Mouse (Mus musculus): ENCODE data around the gene Vps29.
A peak's percentile ranks its signal among the peaks of the same experiment; 100 is the strongest.
"Not testable (repeated sequence)": the region's sequence is repeated elsewhere in the genome, so short reads cannot be mapped to it uniquely, and the experiment has no call there.

The Vps29 gene

GRCm38 (mm10) chr5:122353807-122354491 is at the start of gene Vps29, which contains the start of gene Rad9b:
Vps29 (plus strand) TSS chr5:122354369.
Rad9b (minus strand) TSS chr5:122354233.
- peak; percentile 100 for DNase-seq (ENCODE audit: low read depth)

DNA sequence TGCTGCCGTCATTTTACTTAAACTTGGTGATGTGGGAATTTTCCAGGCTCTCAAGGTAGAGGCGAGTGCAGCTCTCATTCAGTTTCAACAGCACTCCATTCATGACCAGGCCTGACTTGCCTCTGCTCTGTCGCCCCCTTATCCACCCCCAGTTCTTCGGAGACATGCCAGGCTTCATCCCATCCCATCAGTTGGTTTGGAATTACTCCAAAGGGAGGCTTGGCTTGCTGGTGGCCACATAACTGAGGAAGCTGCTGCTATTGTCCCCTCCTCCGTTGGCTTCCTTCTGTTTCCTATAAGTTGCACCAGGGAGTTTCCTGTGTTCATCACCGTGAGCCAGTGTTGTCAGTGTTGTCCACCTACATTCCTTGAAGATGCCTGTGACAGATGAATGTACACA is 49.6 kb upstream of the Vps29 start:
- no peak for DNase-seq (ENCODE audit: low read depth)

GRCm38 (mm10) chr5:122305472-122305871 is 48.7 kb upstream of the Vps29 start:
- DNase-seq (ENCODE audit: low read depth): no peak

DNA sequence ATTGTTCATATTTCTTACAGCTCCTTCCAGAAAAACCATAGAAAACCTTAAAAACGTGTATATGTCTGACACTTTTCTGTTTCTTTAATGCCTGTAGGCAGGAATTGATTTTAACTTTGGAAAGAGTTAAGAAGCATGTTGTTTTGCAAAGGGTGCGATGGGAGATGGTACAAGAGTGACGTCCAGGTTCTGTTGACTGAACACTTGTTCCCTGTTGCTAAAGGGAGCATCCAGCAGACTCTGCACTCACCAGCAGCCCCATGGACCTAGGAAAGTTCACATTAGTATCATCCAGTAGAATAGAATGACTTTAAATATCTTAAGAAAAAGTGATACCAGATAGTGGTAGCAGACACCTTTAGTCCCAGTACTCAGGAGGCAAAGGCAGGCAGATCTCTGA is 47.6 kb upstream of the Vps29 start:
- DNase-seq (ENCODE audit: low read depth): no peak

DNA sequence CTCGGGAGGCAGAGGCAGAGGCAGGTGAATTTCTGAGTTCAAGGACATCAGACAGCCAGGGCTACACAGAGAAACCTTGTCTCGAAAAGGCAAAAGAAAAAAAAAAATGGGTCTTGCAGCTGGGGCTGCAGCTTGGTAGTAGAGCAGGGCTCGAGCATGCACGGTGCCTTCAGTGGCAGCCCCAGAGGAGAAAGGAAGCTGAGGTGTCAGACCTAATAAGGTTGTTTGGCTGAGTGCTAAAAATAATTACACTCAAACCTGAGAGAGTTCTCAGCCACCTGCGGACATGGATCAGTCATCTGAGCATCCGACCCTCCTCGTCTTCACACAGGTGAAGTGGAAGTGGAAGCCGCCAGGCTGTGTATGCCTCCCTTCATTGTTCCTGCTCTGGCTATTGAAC is 43.5 kb upstream of the Vps29 start:
- DNase-seq (ENCODE audit: low read depth): no peak

DNA sequence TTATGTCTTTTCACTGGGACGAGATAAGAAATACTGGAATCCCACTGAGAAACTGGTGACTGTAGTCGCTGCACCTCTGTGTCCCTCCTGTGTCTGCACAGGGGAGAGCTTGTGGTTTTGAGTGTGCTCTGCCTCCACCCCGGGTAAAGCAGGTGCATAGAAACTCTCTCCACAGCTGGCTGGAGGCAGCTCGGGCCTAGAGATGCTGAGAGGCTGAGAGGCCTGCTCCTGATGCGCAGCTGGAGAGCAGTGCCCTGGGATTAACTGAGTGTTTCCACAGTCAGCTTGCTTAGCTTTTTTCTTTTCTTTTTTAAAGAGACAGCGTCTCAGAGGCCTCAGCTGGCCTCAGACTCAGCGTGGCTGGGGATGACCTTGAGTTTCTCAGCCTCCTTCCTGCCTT is 42.5 kb upstream of the Vps29 start:
- no peak for DNase-seq (ENCODE audit: low read depth)

GRCm38 (mm10) chr5:122312346-122312745 is 41.8 kb upstream of the Vps29 start:
- no peak for DNase-seq (ENCODE audit: low read depth)

- no peak for DNase-seq (ENCODE audit: low read depth)
Observed at GRCm38 (mm10) chr5:122312942-122313684, 41.1 kb upstream of the Vps29 start.

DNA sequence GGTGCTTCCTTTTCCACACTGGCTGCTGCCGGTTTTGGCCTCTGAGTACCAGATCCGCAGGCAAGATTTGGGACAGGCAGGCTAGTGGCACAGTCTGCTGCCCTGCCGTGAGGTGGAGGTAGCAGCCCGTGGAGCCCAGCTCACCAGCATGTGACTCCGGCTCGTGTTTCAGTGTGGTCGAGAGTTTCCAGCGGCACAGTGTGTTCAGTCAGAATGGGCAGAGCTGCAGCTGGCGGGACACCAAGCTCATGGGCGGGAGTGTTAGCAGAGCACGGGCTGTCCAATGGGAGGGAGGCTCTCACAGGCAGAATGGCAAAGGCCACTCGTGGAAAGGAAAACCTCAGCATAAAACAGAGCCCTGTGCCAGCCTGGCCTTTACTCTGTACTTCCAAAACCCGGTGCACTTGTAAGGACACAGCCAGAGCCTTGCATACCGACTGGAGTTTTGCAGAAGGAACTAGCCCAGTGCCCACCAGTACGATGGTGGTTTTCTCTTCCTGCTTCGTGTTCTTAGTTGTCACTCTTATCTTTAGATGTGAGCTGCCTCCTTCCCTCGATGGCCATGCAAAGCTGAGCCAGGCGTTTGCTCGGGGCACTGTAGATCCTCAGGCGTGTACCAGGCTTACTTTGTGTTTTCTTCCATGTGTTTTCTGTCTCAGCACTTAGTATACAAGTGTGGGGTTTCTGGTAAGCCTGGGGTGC is 39.1 kb upstream of the Vps29 start:
- DNase-seq (ENCODE audit: low read depth): no peak

- DNase-seq (ENCODE audit: low read depth): no peak
Observed at GRCm38 (mm10) chr5:122317329-122318045, 36.7 kb upstream of the Vps29 start.

DNA sequence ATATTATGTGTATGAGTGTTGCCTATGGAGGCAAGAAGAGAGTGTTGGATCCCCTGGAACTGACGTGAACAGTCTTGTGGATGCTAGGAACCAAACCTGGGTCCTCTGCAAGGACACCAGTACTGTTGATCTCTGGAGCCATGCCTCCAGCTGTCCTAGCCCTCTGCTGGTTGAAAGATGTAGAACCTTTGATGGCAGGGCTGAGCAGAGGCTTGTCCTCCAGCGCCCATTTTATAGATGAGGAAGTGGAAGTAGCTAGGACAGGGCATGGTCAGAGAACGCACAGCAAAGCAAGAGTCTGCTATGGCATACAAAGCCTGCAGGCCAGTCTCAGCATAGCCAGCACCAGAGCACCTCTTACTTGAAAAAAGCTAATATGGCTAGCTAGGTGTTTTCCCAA is 36.1 kb upstream of the Vps29 start:
- DNase-seq (ENCODE audit: low read depth): peak; percentile 57

DNA sequence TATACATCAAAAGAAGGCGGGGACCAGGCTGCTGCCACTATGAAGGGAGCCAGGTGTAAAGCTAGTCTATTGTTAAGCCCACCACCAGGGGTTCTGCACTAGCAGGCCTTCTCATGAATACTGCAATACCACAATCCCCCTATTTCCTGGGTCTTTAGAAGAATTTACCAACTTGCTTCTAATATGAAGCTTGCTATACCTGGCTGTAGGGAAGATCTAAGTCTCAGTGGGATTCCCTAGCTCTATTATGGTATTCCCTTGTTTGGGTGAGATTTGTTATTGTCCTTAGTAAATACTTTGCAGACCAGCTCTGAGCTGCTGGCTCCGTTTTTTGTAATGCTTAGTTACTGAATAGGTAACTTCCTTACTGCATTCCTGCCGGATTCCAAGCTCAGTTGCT is 35.2 kb upstream of the Vps29 start:
- not testable (repeated sequence) for DNase-seq (ENCODE audit: low read depth)

GRCm38 (mm10) chr5:122319474-122320204 is 34.5 kb upstream of the Vps29 start:
- DNase-seq (ENCODE audit: low read depth): no peak

DNA sequence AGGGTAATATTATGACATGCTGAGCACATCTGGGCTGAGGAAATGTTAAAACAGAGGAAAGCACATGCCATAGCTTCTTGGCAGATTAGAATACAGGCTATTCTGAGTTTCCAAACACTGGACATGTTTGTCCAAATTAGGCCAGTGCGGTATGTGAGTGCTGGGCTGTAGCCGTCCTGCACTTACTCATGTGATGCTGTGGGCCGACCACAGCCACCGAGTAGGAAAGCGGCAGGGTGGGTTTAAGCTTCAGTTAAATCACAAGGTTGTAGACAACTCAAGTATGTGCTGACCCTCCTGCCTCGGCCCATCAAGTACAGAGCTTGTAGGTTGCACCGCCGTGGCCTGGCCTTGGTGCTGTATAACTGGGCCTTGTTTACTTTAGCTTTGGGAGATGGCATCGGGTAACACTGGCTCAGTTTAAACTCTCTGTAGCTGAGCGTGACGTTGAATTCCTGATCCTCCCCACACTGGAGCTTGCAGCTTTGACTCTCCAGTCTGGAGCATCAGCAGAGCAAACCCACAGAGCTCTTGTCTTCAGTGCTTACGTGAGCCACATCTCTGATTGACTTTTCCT is 33.9 kb upstream of the Vps29 start:
- no peak for DNase-seq (ENCODE audit: low read depth)

DNA sequence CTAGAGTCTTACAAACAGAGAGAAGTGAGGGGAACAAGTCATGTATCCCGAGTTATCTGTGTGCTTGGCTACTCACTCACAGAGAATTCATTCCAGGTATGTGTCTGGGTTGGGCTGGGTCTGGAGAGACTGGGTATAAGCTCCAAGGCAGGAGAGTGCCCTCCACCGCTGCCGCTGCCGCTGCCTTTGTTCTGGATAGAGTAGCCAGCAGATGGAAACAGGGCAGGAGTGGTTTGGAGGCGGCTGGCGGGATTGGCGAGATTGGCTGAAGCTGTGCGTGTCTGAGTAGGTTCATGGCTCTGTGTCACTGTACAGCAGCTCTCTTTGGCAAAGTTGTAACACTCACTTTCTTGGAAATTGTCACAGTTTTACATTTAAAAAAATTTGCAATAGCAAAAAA is 30.6 kb upstream of the Vps29 start:
- no peak for DNase-seq (ENCODE audit: low read depth)

DNA sequence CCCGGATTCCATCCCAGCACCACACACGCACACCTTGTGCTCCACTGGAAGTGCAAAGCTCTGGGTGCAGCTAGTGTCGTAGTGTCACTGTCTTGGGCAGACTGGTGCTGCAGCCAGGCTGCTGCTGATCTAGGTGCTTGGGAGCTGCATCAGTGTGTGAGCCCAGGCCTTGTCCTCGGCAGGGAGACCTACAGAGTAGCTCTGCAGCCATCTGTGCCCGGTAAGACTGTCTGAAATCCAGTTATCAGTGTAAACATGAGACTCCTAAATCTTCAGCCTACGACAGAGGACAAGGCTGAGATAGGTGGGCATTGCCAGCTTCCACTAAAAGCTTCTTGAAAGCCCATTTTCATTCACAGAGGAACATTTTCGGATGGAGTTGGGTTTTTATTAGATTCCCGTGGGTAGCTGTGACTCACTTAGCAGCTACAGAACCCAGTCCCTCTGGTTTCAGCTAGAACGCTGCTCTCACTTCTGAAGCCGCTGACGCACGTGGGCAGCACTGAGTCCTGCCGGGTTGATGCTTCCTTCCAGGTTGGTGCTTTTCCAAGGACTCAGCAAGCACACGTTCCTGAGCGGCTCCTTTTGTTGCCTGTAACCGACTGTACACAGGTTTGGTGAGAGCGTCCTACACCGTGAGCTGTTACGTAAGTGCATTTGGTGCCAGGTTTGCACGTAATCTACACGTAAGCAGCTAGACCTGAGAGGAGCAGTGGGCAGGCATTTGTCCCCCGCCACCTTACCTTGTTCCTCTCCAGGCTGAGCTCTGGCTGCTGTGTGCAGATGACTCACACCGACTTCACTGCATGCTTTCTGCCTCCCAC is 29.3 kb upstream of the Vps29 start:
- no peak for DNase-seq (ENCODE audit: low read depth)

- no peak for DNase-seq (ENCODE audit: low read depth)
Observed at GRCm38 (mm10) chr5:122325477-122325876, 28.7 kb upstream of the Vps29 start.

DNA sequence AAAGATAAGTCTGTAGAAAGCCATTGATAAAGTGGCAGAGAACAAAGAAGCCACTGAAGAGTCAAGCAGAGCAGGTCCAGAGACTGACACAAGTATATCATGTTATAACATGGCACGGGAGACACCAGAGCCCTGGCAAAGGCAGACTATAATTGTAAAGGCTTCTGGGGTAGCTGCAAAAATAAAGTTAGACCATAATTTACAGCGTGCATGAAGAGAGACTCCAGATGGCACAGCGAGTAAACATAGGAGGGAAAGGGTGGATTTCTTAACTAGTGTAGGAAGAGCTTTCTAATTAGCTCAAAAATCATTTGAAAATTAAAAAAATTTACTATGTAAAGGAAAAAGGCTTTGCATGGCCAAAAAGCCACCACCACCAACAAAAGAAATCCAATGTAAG is 26.9 kb upstream of the Vps29 start:
- DNase-seq (ENCODE audit: low read depth): no peak

DNA sequence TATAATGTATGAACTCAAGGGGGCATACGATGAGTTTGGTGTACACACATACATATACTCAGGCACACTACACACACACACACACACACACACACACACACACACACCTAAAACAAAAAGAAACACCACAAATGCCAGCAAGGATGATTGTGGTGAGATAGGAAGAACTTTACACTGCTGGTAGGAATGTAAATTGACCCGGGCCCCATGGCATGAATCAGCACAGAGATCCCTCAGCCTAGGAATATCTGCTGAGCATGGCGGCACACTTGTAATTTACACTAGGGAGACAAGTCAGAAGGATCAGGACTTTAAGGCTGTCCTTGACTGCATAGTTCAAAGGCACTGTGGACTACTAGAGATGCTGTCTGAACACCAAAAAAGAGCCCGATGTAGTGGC is 23.9 kb upstream of the Vps29 start:
- no peak for DNase-seq (ENCODE audit: low read depth)

GRCm38 (mm10) chr5:122334682-122335081 is 19.5 kb upstream of the Vps29 start:
- DNase-seq (ENCODE audit: low read depth): no peak

All from c-Kit-positive CD71-negative TER-119-negative erythroid progenitor cells, embryonic 14.5 days (primary cell).